Mouse (Mus musculus) erythroblast, embryonic 14.5 days (primary cell): ENCODE data around the gene Slco3a1.

Experiments
- GATA1 ChIP-seq: IDR thresholded peaks from 2 replicates; pipeline ENCODE4 v1.6.1; 2012; ENCODE audit warnings: low read length, inconsistent platforms, mixed read lengths
- TAL1 ChIP-seq: IDR thresholded peaks from 3 replicates; pipeline ENCODE4 v1.6.1; 2012; ENCODE audit warnings: low read length, inconsistent platforms, mixed read lengths

GRCm38 (mm10) chr7:74329004-74329403 lies 225.6 kb downstream of the Slco3a1 start:
- TF ChIP-seq TAL1: no peak
- TF ChIP-seq GATA1: no peak
